Mouse (Mus musculus): ENCODE results near the gene Prune2.

The Prune2 gene

DNA sequence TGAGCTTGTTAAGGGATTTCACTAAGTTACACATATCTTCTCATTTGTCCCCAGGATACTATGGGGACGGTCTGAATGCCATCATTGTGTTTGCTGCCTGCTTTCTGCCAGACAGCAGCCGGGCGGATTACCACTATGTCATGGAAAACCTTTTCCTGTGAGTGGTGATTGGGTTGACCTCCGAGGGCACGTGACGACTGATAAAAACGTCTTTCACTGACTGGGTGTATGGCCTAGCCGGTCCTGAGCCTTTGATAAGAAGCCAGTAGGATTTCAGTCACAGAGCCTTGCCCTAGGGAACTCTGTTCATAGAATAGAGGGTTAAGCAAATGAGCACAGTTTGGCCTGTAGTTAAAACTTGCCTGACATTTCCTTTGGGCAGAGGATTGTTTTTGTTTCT, 243.1 kb downstream of the Prune2 start:
- Histone ChIP-seq H3K36me3 (ENCODE audit: insufficient read depth, low read length) (peaks cover 70% of the 10 kb centered on the region), H3K9me3 (ENCODE audit: low read length) (no peaks in the 10 kb centered on the region), H3K27me3 (ENCODE audit: insufficient read depth, low read length) (no peaks in the 10 kb centered on the region), H3K4me3 (replicated peaks; ENCODE audit: low read length) (no peak overlapping the region), H3K4me1 (replicated peaks; ENCODE audit: low read depth, low read length) (no peaks in the 10 kb centered on the region)
- no peak for TF ChIP-seq POU5F1 (IDR thresholded peaks at IDR 0.05; ENCODE audit: borderline replicate concordance, low read length)
- no peak for TF ChIP-seq CTCF (conservative IDR thresholded peaks at IDR 0.05; ENCODE audit: low read length)
- TF ChIP-seq NANOG (IDR thresholded peaks at IDR 0.05; ENCODE audit: borderline replicate concordance, low read length) = no peak

DNA sequence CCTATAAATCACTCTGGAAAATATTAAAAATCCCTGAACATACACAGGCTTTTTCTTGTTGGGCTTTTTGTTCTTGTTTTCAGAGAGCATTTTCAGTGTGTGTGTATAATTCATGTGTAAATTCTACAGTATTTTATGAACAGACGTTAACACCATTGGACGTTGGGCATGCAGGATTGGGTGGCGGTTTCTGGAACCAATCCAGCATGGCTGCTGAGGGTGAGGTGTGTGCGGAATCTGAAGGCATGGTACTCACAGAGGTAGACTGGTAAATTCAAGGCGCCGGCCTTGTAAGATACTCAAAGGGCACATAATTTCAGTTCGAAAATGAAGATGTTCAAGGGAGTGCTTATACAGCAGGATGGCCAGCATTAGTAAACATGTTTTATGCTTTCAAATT, 251.2 kb downstream of the Prune2 start:
- no peaks in the 10 kb centered on the region for H3K9me3 ChIP-seq (ENCODE audit: low read length)
- no peaks in the 10 kb centered on the region for H3K27me3 ChIP-seq (ENCODE audit: insufficient read depth, low read length)
- H3K36me3 ChIP-seq (ENCODE audit: insufficient read depth, low read length) = peaks cover 52% of the 10 kb centered on the region
- no peaks in the 10 kb centered on the region for H3K4me1 ChIP-seq (replicated peaks; ENCODE audit: low read depth, low read length)
- TF ChIP-seq POU5F1 (IDR thresholded peaks at IDR 0.05; ENCODE audit: borderline replicate concordance, low read length) = no peak
- no peak for TF ChIP-seq CTCF (conservative IDR thresholded peaks at IDR 0.05; ENCODE audit: low read length)
- TF ChIP-seq NANOG (IDR thresholded peaks at IDR 0.05; ENCODE audit: borderline replicate concordance, low read length) = no peak
- H3K4me3 ChIP-seq (replicated peaks; ENCODE audit: low read length) = no peak overlapping the region

DNA sequence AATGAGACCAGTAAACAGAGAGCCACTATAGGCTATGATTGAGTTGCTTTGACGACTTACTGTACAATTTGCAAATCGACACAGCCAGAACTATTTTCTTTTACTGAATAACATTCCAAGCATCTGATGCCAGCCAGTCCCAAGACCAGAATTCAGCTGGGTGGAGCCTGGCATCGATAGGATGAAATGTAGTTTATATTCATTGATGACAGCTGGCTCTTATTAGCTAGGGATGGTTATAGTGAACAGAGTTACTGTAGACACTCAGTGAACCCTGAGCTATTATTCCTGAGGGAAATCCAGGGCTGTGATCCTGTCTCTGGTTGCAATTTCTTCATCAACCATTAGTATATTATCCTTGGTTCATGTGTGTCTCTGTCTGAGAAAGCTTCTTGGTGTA, 254.6 kb downstream of the Prune2 start:
- Histone ChIP-seq H3K4me3 (replicated peaks; ENCODE audit: low read length) (no peak overlapping the region), H3K4me1 (replicated peaks; ENCODE audit: low read depth, low read length) (no peaks in the 10 kb centered on the region), H3K9me3 (ENCODE audit: low read length) (no peaks in the 10 kb centered on the region), H3K27me3 (ENCODE audit: insufficient read depth, low read length) (no peaks in the 10 kb centered on the region), H3K36me3 (ENCODE audit: insufficient read depth, low read length) (peaks cover 41% of the 10 kb centered on the region)
- TF ChIP-seq POU5F1 (IDR thresholded peaks at IDR 0.05; ENCODE audit: borderline replicate concordance, low read length) (no peak), CTCF (conservative IDR thresholded peaks at IDR 0.05; ENCODE audit: low read length) (no peak), NANOG (IDR thresholded peaks at IDR 0.05; ENCODE audit: borderline replicate concordance, low read length) (no peak)

DNA sequence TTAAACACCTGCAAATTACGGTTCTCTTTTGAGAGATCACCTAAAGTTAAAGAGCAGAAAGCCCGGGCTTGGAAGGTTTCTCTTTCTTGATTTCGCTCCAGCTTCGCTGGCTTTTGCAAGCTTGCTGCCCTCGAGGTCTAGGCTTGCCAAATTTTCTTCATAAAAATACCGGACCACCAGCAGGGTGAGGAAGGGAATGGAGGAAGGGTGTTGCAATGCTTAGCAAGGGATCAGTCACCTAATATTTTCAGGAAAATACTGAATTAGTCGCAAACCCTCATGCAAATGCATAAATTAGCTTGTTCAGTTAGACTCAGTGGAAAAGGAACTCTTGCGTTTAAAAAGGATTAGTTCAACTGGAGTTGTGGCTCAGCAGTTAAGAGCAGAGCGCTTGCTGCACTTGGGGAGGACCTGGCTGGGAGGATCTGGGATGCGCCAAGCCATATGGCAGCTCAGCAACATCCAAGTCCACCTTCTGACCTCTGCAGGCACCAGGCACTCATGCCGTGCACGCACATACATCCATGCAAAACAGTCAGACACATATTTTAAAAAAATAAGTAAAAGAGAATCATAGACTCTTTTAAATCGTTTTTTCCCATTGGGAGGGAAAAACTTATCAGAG, 259.1 kb downstream of the Prune2 start:
- Histone ChIP-seq H3K9me3 (ENCODE audit: low read length) (no peaks in the 10 kb centered on the region), H3K27me3 (ENCODE audit: insufficient read depth, low read length) (no peaks in the 10 kb centered on the region), H3K4me3 (replicated peaks; ENCODE audit: low read length) (no peak overlapping the region), H3K4me1 (replicated peaks; ENCODE audit: low read depth, low read length) (no peaks in the 10 kb centered on the region), H3K36me3 (ENCODE audit: insufficient read depth, low read length) (peaks cover 25% of the 10 kb centered on the region)
- TF ChIP-seq POU5F1 (IDR thresholded peaks at IDR 0.05; ENCODE audit: borderline replicate concordance, low read length) (no peak), CTCF (conservative IDR thresholded peaks at IDR 0.05; ENCODE audit: low read length) (no peak), NANOG (IDR thresholded peaks at IDR 0.05; ENCODE audit: borderline replicate concordance, low read length) (no peak)

DNA sequence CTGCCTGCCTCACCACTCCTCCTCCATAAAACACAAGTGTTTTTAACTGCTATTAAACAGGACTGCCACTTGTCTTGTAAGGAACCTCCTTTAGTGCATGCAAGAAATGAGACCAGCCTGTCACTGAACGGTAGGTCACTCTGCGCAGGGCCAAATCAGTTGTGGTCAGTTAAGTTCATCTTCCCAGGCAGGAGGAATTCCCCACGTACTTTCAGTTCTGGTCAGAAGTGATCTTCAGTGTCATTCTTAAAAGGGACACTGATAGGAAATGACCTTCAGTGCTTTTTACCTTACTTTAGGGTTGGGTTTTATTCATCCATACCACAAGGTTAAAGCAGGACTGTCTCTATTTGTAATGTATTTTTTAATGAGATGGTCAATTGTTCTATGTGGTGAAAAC, 262.3 kb downstream of the Prune2 start:
- no peaks in the 10 kb centered on the region for H3K4me1 ChIP-seq (replicated peaks; ENCODE audit: low read depth, low read length)
- H3K9me3 ChIP-seq (ENCODE audit: low read length) = no peaks in the 10 kb centered on the region
- H3K27me3 ChIP-seq (ENCODE audit: insufficient read depth, low read length) = no peaks in the 10 kb centered on the region
- TF ChIP-seq POU5F1 (IDR thresholded peaks at IDR 0.05; ENCODE audit: borderline replicate concordance, low read length) = no peak
- H3K36me3 ChIP-seq (ENCODE audit: insufficient read depth, low read length) = peaks cover 9% of the 10 kb centered on the region; the same call in 1 of the 2 replicates
- no peak overlapping the region for H3K4me3 ChIP-seq (replicated peaks; ENCODE audit: low read length)

DNA sequence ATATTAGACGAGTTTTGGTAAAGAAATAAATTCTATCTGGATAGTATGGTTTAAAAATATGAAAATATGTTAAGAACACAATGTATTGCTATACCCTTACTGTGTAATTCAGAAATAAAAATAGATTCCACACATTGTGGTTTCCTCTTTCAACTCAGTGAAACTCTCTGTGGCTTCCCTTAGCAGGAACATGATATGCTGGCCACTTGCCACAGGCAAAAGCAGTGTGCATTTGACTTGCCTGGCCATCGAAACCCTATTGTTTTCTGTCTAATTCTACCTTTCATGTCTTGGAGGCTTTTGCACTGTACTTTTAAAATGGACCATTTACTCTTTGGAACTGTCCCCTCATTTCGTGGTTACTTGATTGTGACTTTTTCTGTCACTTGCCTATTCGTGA, 267.9 kb downstream of the Prune2 start:
- no peak overlapping the region for H3K4me3 ChIP-seq (replicated peaks; ENCODE audit: low read length)
- TF ChIP-seq POU5F1 (IDR thresholded peaks at IDR 0.05; ENCODE audit: borderline replicate concordance, low read length) (no peak), NANOG (IDR thresholded peaks at IDR 0.05; ENCODE audit: borderline replicate concordance, low read length) (no peak), CTCF (conservative IDR thresholded peaks at IDR 0.05; ENCODE audit: low read length) (no peak)
- no peaks in the 10 kb centered on the region for H3K27me3 ChIP-seq (ENCODE audit: insufficient read depth, low read length)
- no peaks in the 10 kb centered on the region for H3K9me3 ChIP-seq (ENCODE audit: low read length)
- H3K4me1 ChIP-seq (replicated peaks; ENCODE audit: low read depth, low read length) = no peaks in the 10 kb centered on the region
- H3K36me3 ChIP-seq (ENCODE audit: insufficient read depth, low read length) = peaks cover 9% of the 10 kb centered on the region; the same call in 1 of the 2 replicates

DNA sequence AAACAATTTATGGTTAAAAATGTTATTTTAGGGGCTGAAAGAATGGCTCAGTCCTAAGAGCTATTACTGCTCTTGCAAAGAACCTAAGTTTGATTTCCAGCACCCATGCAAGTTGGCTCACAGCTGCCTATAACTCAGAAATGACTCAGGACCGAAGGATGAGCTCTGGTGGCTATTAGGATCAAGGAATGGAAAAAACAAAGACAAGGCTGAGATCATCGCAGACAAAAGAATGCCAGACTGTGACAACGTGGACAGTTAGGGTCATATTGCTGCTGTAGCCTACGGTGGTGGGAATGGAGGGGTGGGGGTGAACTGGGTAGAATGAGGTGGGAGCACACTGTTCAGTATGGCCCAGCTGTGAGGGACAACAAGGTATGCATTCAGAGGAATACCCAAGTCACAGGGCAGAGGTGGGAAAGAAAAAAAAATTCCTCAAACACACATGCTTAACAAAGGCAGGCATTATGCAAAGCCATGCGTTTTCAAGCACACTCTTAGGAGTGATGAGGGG, 269.7 kb downstream of the Prune2 start:
- TF ChIP-seq NANOG (IDR thresholded peaks at IDR 0.05; ENCODE audit: borderline replicate concordance, low read length) (no peak), POU5F1 (IDR thresholded peaks at IDR 0.05; ENCODE audit: borderline replicate concordance, low read length) (no peak), CTCF (conservative IDR thresholded peaks at IDR 0.05; ENCODE audit: low read length) (no peak)
- no peaks in the 10 kb centered on the region for H3K4me1 ChIP-seq (replicated peaks; ENCODE audit: low read depth, low read length)
- H3K4me3 ChIP-seq (replicated peaks; ENCODE audit: low read length) = no peak overlapping the region
- H3K36me3 ChIP-seq (ENCODE audit: insufficient read depth, low read length) = no peaks in the 10 kb centered on the region
- no peaks in the 10 kb centered on the region for H3K9me3 ChIP-seq (ENCODE audit: low read length)
- H3K27me3 ChIP-seq (ENCODE audit: insufficient read depth, low read length) = no peaks in the 10 kb centered on the region

DNA sequence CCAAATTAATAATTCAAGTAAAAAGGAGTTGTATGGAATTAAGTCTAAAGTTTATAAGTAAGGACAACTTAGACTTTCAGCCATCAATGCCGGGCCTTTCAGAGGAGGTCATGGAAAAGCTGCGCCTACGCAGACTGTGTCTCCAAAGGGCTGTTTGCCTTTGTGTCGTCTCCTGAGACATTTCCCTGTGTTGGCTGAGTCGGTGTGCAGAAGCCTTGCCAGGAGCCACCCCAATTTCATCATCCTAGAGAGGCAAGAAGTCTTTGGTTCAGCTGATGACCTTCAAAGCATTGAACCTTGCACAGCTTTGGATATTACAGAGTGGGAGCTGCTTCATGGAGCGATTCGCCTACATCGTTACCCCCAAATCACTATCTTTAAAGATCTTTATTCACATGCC, 270.2 kb downstream of the Prune2 start:
- H3K4me1 ChIP-seq (replicated peaks; ENCODE audit: low read depth, low read length) = no peaks in the 10 kb centered on the region
- H3K27me3 ChIP-seq (ENCODE audit: insufficient read depth, low read length) = no peaks in the 10 kb centered on the region
- no peaks in the 10 kb centered on the region for H3K36me3 ChIP-seq (ENCODE audit: insufficient read depth, low read length)
- no peak overlapping the region for H3K4me3 ChIP-seq (replicated peaks; ENCODE audit: low read length)
- H3K9me3 ChIP-seq (ENCODE audit: low read length) = no peaks in the 10 kb centered on the region
- TF ChIP-seq CTCF (conservative IDR thresholded peaks at IDR 0.05; ENCODE audit: low read length) = no peak
- TF ChIP-seq POU5F1 (IDR thresholded peaks at IDR 0.05; ENCODE audit: borderline replicate concordance, low read length) = no peak
- no peak for TF ChIP-seq NANOG (IDR thresholded peaks at IDR 0.05; ENCODE audit: borderline replicate concordance, low read length)

DNA sequence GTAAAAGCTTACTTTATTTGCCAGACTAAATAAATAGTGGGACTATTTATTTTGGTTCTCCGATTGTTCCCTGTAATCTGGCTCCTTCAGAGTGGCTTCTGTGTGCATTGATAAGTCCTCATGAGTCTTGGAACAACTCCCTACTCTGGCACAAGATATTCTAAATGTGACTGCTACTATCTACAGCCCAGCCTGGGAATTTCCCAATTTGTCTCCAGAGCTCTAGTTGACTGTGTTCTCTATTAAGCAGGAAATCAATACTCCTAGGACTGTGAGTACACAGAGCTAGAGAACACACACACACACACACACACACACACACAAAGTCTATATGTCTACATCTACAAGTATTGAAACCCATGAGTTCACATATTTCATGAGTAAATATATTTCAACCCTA, 274.1 kb downstream of the Prune2 start:
- Histone ChIP-seq H3K9me3 (ENCODE audit: low read length) (no peaks in the 10 kb centered on the region), H3K36me3 (ENCODE audit: insufficient read depth, low read length) (no peaks in the 10 kb centered on the region), H3K27me3 (ENCODE audit: insufficient read depth, low read length) (no peaks in the 10 kb centered on the region), H3K4me1 (replicated peaks; ENCODE audit: low read depth, low read length) (no peaks in the 10 kb centered on the region), H3K4me3 (replicated peaks; ENCODE audit: low read length) (no peak overlapping the region)
- TF ChIP-seq CTCF (conservative IDR thresholded peaks at IDR 0.05; ENCODE audit: low read length) (no peak), POU5F1 (IDR thresholded peaks at IDR 0.05; ENCODE audit: borderline replicate concordance, low read length) (no peak), NANOG (IDR thresholded peaks at IDR 0.05; ENCODE audit: borderline replicate concordance, low read length) (no peak)
